ENCODE assay signal across 8 mouse cellular contexts in genomic region chr8:103913927-103914640, GRCm38 (mm10).
DNase-seq lines count a peak whose midpoint lies in the region; ATAC-seq lines count a peak whose summit lies in the region.

No protein-coding gene starts in this region.

- WGBS in heart, embryonic 12.5 days: 39% methylated on average over 6 of the region's 6 CpGs
- 50% methylated on average over 6 of the region's 6 CpGs for WGBS in midbrain, embryonic 10.5 days

- ATAC-seq in heart, embryonic 12.5 days (ENCODE audit: insufficient number of reproducible peaks, low FRiP score): 0 out of 2 replicates have a peak, but pooled peaks have one; percentile 48

- no peaks in the 10 kb centered on the region for H3K27me3 ChIP-seq in heart, embryonic 12.5 days (replicated peaks)
- H3K27me3 ChIP-seq in midbrain, embryonic 10.5 days (ENCODE audit: low read depth, poor library complexity, severe bottlenecking): no peaks in the 10 kb centered on the region

- H3K4me2 ChIP-seq in heart, embryonic 12.5 days: no peak overlapping the region

- no peak overlapping the region for H3K4me3 ChIP-seq in heart, embryonic 12.5 days
- H3K4me3 ChIP-seq in midbrain, embryonic 10.5 days: no peak overlapping the region

- H3K9me3 ChIP-seq in heart, embryonic 12.5 days (replicated peaks): no peaks in the 10 kb centered on the region
- H3K9me3 ChIP-seq in midbrain, embryonic 10.5 days (replicated peaks): no peaks in the 10 kb centered on the region

- peaks cover 8% of the 10 kb centered on the region for H3K4me1 ChIP-seq in heart, embryonic 12.5 days (replicated peaks)
- H3K4me1 ChIP-seq in midbrain, embryonic 10.5 days: no peaks in the 10 kb centered on the region

- peak; percentile 24 for DNase-seq in gastrocnemius, postnatal 14 days
- DNase-seq in gastrocnemius, adult 8-10 months (ENCODE audit: low spot score in 2 of 2): no peak
- peak; percentile 22 for DNase-seq in adrenal gland, postnatal 36 days
- peak; percentile 23 to 52 for DNase-seq in layer of hippocampus, postnatal 10 days (ENCODE audit: low spot score in 2 of 2)
- DNase-seq in midbrain, embryonic 10.5 days (ENCODE audit: low spot score): peak; percentile 25
- peak; percentile 53 for DNase-seq in testis, postnatal 10 days (ENCODE audit: low spot score)
- DNase-seq in cerebellum, adult 9-10 months: no peak

- H3K36me3 ChIP-seq in heart, embryonic 12.5 days: no peaks in the 10 kb centered on the region
- no peaks in the 10 kb centered on the region for H3K36me3 ChIP-seq in midbrain, embryonic 10.5 days

- no peak overlapping the region for H3K9ac ChIP-seq in heart, embryonic 12.5 days

- H3K27ac ChIP-seq in heart, embryonic 12.5 days (ENCODE audit: poor library complexity, severe bottlenecking): no peak overlapping the region
- H3K27ac ChIP-seq in midbrain, embryonic 10.5 days (replicated peaks): no peak overlapping the region

- intact Hi-C loops in gastrocnemius, postnatal 14 days (cut with DNase I; ENCODE audit: low total_unique reads): no loop called here

Comparison
In these comparisons a context has a peak if more than half of its experiments do, and no peak if none do; other contexts are left out.
1. DNase-seq: peak in gastrocnemius, postnatal 14 days (single experiment), adrenal gland, postnatal 36 days (2 of 2), layer of hippocampus, postnatal 10 days (2 of 2), midbrain, embryonic 10.5 days (single experiment) and testis, postnatal 10 days (single experiment); none in gastrocnemius, adult 8-10 months (0 of 2) and cerebellum, adult 9-10 months (single experiment).